Mouse (Mus musculus): ENCODE results near the gene Agr2. TPM values are rescaled to one million over a fixed set of nuclear protein-coding genes. Genes with fewer than 3 reads are reported as not detected.

The Agr2 gene
- polyA plus RNA-seq, 1 experiment = not detected

DNA sequence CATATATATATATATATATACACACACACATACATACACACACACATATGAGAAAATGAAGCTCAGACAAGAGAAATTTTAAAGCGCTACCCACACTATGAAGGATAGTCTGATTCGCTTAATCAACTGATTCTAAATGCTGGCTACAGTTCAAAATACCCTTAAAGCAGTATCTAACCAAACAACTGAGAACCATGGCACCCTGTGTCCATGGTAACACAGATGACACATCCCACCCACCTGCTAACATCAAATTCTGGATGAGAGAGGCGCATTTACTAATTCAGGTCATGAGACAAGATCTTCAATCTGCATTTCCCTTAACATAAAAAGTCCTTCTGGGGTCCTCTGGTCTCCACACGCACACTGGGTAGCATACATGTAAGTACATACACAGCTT lies 33.4 kb downstream of the Agr2 start:
- TF ChIP-seq CTCF (IDR thresholded peaks at IDR 0.05; ENCODE audit: borderline replicate concordance, extremely low read depth, insufficient read depth, insufficient read length) = no peak
- no peak for TF ChIP-seq POLR2A (IDR thresholded peaks at IDR 0.05; ENCODE audit: borderline replicate concordance, extremely low read depth, insufficient read depth, insufficient read length, poor library complexity, severe bottlenecking)
- peak; percentile 24 for DNase-seq (ENCODE audit: low read depth)

DNA sequence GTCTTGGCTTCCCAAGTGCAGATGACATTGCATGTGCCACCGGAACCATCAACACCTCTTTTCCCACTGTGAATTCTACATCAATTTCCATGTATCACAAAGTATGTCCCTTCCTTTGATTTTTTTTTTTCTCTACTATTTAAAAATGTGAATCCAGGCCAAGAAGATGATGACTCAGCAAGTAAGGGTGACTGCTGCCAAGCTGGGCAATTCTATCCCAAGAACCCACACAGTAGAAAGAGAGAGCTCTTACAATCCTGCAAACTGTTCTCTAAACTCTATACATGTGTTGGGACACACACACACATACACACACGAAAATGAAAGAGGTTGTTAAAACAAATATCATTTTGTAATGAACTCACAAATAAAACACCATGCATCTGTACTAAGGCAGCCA lies 34.5 kb downstream of the Agr2 start:
- no peak for DNase-seq (ENCODE audit: low read depth)
- no peak for TF ChIP-seq CTCF (IDR thresholded peaks at IDR 0.05; ENCODE audit: borderline replicate concordance, extremely low read depth, insufficient read depth, insufficient read length)
- no peak for TF ChIP-seq POLR2A (IDR thresholded peaks at IDR 0.05; ENCODE audit: borderline replicate concordance, extremely low read depth, insufficient read depth, insufficient read length, poor library complexity, severe bottlenecking)

DNA sequence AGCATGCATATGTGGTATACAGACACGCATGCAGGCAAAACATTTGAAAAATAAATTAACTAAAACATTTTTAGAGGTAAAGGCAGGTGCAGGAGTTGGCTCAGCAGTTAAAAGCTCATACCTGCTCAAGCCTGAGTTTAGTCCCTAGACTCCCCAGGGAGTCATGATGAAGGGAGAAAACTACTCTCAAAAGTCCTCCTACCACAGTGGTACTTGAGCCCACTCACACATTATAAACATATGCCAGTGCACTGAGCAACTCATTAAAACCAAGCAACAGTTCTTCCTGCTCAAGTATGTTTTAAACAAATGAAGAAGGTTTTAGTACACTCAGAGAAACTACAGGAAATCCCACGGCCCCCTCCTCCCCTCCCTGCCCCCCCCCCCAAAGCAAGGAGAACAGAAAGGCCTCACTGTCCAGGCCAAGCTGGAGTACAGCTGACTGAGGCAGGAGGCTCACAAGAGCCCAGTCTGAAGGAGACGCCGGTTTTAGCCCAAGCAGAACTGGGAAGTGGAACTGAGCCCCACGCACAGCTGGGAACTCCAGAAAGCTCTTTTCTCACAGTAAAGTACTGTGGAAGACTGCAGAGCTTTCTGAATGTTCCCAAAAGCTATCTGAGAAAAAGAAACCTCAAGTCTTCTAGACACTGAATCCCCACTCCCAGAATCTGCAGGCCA lies 36.4 kb downstream of the Agr2 start:
- no peak for DNase-seq (ENCODE audit: low read depth)
- TF ChIP-seq POLR2A (IDR thresholded peaks at IDR 0.05; ENCODE audit: borderline replicate concordance, extremely low read depth, insufficient read depth, insufficient read length, poor library complexity, severe bottlenecking) = no peak
- TF ChIP-seq CTCF (IDR thresholded peaks at IDR 0.05; ENCODE audit: borderline replicate concordance, extremely low read depth, insufficient read depth, insufficient read length) = no peak

DNA sequence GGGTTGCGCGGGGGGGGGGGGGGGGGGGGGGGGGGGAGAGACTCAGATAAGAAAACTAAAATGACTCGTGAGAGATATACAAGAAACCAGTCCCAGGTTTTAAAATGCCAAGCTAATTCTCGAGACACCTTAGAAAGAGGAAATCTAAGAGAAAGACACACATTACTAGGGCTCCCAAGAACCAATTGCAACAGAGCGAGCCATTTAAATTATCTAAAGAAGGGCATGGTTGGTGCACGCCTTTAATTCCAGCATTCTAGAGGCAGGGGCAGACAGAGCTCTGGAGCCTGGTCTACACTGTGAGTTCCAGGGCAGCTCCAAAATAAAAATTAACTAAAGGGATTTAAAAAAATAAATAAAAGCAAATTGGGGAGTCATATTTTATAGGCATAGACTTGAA lies 37.0 kb downstream of the Agr2 start:
- no peak for DNase-seq (ENCODE audit: low read depth)
- TF ChIP-seq CTCF (IDR thresholded peaks at IDR 0.05; ENCODE audit: borderline replicate concordance, extremely low read depth, insufficient read depth, insufficient read length) = no peak
- TF ChIP-seq POLR2A (IDR thresholded peaks at IDR 0.05; ENCODE audit: borderline replicate concordance, extremely low read depth, insufficient read depth, insufficient read length, poor library complexity, severe bottlenecking) = no peak

DNA sequence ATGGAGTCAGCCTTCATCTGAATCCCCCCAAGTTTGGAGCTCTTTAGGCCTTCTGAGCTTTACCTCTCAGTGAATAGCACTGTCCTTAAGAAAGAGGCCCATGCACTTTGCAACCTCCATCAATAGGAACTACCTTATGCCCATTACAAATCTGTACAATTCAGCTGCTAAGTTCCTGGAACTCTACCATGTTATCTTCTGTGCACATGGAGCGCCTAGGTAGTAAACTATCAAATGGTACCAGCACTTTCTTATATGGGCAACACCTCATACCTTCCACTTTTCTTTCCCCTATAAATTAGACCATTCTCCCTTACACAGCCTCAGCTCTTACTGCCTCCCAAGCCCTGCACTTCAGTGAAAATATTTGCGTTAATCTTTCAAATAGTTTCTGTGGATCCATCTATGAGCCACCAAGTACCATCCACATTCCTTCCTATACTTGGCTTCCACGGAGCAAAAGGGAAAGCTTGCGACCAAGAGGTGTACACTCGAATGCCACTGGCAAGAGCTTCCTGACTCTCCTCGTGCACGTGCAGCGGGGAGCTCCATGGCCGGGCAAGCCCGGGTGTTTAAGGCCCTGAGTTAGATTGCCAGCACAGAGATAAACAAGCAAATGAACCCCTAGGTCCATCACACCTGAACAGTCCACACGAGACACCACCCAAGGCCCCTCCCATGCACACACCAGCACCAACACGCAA lies 38.1 kb downstream of the Agr2 start:
- TF ChIP-seq CTCF (IDR thresholded peaks at IDR 0.05; ENCODE audit: borderline replicate concordance, extremely low read depth, insufficient read depth, insufficient read length) (no peak), POLR2A (IDR thresholded peaks at IDR 0.05; ENCODE audit: borderline replicate concordance, extremely low read depth, insufficient read depth, insufficient read length, poor library complexity, severe bottlenecking) (no peak)
- no peak for DNase-seq (ENCODE audit: low read depth)

DNA sequence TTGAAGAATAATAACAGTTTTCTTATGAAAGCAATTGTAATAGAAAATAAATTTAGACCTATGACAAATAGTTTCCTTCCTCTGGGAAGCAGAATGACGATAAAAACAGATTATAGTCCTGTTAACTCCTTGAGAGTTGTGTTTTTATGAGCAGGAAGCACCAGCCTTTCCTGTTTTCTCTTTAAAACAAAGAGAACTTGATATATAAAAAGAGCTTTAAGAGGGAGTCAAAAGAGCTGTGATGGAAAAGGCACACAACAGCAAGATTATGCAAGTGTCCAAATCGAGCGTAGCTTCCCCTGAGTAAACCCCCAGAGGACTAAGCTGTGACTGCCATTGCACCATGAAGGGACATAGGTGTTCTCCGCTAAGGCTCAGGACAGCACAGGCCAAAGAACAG lies 39.7 kb downstream of the Agr2 start:
- TF ChIP-seq POLR2A (IDR thresholded peaks at IDR 0.05; ENCODE audit: borderline replicate concordance, extremely low read depth, insufficient read depth, insufficient read length, poor library complexity, severe bottlenecking) (no peak), CTCF (IDR thresholded peaks at IDR 0.05; ENCODE audit: borderline replicate concordance, extremely low read depth, insufficient read depth, insufficient read length) (no peak)
- DNase-seq (ENCODE audit: low read depth) = no peak

DNA sequence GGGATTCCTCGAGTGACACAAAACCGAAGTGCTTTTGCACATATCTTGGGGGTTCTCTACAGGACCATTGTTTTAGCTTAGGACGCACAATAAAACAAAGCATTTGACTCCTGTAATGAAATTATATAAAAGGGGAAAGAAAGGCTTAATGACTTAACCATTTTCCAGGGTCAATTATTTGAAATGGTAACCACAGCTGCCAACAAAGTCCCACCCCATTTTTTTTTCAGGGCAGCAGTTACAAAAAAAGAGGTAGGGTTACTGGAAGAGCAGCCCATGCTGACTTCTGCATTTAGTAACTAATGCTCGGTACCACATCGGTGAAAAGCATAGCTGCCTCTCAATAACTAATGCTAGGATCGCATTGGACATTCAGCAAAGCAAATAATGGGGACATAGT lies 42.8 kb downstream of the Agr2 start:
- DNase-seq (ENCODE audit: low read depth) = no peak

DNA sequence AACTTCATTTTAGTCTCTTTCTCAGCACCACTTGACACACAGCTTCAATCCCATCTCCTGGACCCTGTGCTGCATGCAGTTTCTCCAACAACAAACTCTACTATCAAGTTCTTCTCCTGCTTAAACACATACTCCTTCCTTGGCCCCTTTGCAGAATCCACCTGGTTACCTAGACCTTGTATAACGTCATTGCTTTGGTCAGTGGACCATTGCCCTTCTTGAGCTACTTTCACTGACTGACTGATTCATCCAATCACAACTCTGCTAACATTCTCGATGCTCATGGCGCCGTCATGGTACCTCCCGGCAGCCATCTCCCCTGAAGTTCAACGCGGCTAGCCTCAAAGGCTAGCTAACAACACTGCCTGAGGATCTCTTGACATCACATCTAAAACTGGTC lies 43.4 kb downstream of the Agr2 start:
- DNase-seq (ENCODE audit: low read depth) = no peak
- TF ChIP-seq CTCF (IDR thresholded peaks at IDR 0.05; ENCODE audit: borderline replicate concordance, extremely low read depth, insufficient read depth, insufficient read length) (no peak), POLR2A (IDR thresholded peaks at IDR 0.05; ENCODE audit: borderline replicate concordance, extremely low read depth, insufficient read depth, insufficient read length, poor library complexity, severe bottlenecking) (no peak)

More for the DNA sequence above, 42.8 kb downstream of the Agr2 start:
- no peak for TF ChIP-seq CTCF (IDR thresholded peaks at IDR 0.05; ENCODE audit: borderline replicate concordance, extremely low read depth, insufficient read depth, insufficient read length)
- no peak for TF ChIP-seq POLR2A (IDR thresholded peaks at IDR 0.05; ENCODE audit: borderline replicate concordance, extremely low read depth, insufficient read depth, insufficient read length, poor library complexity, severe bottlenecking)

DNA sequence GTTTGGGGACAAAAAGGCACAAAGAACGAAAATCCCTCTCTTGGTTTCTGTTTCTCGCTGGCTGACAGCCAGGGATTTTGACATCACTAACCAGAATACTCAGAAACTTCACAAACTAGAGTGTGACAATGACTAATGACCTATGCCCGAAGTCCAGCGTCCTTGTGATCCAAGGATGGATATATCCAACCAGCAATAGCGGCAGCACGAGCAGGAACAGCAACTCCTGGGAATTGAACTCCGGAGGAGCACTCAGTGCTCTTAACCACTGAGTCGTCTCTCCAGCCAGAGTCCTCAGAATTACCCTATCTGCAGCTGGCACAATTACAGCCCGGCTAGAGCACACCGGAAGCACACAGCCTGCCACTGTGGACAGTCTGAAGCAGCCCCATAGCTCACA lies 44.1 kb downstream of the Agr2 start:
- TF ChIP-seq POLR2A (IDR thresholded peaks at IDR 0.05; ENCODE audit: borderline replicate concordance, extremely low read depth, insufficient read depth, insufficient read length, poor library complexity, severe bottlenecking) (no peak), CTCF (IDR thresholded peaks at IDR 0.05; ENCODE audit: borderline replicate concordance, extremely low read depth, insufficient read depth, insufficient read length) (no peak)
- DNase-seq (ENCODE audit: low read depth) = no peak

DNA sequence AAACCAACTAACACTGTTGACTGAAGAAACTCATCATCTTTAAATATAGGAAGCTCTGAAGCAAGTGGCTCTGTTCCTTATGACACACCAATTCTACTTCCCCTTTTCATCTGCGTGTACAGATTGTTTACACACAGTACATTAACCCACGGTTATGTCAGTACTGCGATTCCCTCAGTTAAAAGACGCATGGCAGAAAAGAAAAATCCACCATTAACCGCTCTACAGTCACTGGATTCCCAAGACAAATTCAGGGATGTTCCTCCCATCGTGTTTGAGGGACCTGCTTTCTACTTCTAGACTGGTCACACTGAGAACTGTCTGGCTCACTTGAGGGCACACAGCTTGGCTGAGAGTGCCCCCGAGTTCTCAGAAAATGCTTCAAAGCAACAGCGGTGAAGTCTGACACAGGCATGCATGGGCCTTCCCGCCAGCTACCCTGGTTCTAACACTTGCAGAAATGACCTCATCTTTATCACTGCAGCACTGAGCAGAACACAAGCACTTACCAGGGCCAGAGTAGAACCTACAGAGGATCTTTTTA lies 46.9 kb downstream of the Agr2 start:
- peak; percentile 42 for DNase-seq (ENCODE audit: low read depth)
- TF ChIP-seq CTCF (IDR thresholded peaks at IDR 0.05; ENCODE audit: borderline replicate concordance, extremely low read depth, insufficient read depth, insufficient read length) (no peak), POLR2A (IDR thresholded peaks at IDR 0.05; ENCODE audit: borderline replicate concordance, extremely low read depth, insufficient read depth, insufficient read length, poor library complexity, severe bottlenecking) (no peak)

DNA sequence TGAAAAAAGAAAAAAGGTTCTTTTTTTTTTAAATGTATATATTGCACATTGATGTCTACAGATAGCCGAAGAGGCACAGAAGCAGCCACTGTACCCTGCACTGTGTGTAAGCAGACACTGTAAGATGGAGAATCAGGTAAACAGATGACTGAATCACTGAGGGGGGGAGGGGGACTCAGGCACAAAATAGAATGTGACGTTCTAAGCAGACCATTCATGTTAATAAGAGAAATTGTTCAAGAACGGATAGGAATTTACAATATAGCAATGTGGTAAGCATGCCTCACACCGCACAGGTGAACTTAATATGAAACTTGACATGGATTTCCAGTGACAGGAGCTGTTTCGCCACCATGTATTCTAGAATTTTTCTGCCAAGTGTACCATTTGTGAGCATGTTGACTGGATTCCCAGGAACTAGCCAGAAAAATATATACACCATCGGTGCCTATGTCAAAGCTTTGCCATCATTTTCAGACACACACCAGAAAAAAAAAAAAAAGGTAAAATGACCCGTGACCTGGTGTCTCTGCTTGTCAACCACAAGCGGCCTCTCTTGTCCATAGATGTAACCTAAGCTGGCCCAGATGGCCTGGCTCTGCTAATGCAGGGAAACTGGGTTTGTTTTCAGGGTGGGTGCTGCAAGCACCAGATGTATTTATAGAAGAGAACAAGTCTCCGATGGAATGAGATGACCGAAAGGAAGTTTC lies 48.0 kb downstream of the Agr2 start:
- no peak for TF ChIP-seq POLR2A (IDR thresholded peaks at IDR 0.05; ENCODE audit: borderline replicate concordance, extremely low read depth, insufficient read depth, insufficient read length, poor library complexity, severe bottlenecking)
- TF ChIP-seq CTCF (IDR thresholded peaks at IDR 0.05; ENCODE audit: borderline replicate concordance, extremely low read depth, insufficient read depth, insufficient read length) = no peak
- DNase-seq (ENCODE audit: low read depth) = peak; percentile 42
